Mouse (Mus musculus): ENCODE measurements around the gene Calcoco1.

DNA sequence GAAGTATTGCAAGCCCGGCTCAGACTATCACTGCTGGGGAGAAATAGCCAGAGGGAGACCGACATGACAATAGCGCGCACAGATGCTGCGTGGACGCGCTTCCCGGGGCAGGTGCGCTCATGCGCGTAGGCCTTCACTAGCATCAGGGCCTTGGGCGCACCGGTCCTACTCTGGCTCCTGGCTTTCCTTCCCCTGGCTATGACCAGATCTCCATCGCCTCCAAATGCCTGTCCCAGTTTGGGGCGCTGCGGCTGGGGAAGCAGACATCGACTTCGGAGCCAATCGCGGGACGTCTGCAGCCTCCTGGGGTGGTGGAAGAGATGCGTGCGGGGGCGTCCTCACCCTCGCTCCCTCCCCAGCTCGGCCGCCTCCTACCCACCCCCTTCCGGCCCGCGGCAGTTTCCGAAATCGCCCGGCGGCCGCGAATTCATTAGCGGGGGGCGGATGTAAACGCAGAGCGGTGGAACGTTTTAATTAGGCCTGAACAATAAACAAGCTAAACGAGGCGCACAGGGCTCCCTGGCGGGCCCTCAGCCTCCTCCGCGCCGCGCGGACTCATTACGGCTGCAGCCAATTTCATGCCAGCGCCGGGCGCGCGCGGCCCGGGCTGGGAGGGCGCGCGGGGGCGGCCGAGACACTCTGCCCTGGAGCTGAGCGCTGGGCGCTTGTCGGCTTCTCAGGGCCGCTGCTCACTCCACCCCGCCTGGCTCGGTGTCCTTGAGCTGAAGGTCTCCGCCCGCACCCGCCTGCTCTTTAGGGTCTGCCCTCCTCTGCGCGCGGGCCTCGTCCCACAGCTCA is 24.7 kb upstream of the Calcoco1 start:
- TF ChIP-seq POLR2A (IDR thresholded peaks at IDR 0.05; ENCODE audit: control insufficient read depth in 1 of 2, insufficient read depth in 1 of 2, low read depth in 1 of 2, low read length in 2 of 2, poor library complexity in 1 of 2) (no peak), CTCF (IDR thresholded peaks at IDR 0.05 in 2 of 3, conservative IDR thresholded peaks at IDR 0.05 in 1 of 3; ENCODE audit: control insufficient read depth in 1 of 3, insufficient read depth in 1 of 3, low read depth in 2 of 3, low read length in 3 of 3, poor library complexity in 1 of 3, severe bottlenecking in 1 of 3) (no peak), ZC3H11A (IDR thresholded peaks at IDR 0.05; ENCODE audit: low read depth, low read length) (no peak), GATA1 (IDR thresholded peaks at IDR 0.05; ENCODE audit: low read depth, low read length) (no peak), TBP (IDR thresholded peaks at IDR 0.05; ENCODE audit: low read depth, low read length) (no peak), MYC (IDR thresholded peaks at IDR 0.05; ENCODE audit: low read depth, low read length) (no peak)

Measured in MEL (cell line).